Mouse (Mus musculus) thymus, adult 18-20 months (tissue): Measurements from ENCODE around the gene Trpc3.

Experiments used
- DNase-seq, 2 experiments: peaks; one replicate each; pipeline ENCODE4 v3.0.0; 2022; ENCODE audit warnings: mixed read lengths in 2 of 2

Trpc3 gene

DNA sequence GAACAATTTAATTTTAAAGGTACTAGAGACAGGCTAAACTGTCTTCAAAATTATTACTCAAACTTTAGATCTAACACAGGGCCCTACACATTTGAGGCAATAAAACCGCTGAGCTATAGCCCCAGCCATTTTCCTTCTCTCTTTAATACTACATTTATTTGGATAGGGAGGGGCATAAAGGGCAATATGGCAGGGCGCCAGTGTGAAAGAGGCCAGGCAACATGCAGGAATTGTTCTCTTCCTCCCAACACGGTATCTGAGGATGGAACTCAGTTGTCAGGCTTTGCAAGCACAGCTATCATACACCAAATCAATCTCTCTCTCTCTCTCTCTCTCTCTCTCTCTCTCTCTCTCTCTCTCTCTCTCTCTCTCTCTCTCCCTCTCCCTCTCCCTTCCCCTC lies 91.2 kb downstream of the Trpc3 start:
- no peak for DNase-seq

DNA sequence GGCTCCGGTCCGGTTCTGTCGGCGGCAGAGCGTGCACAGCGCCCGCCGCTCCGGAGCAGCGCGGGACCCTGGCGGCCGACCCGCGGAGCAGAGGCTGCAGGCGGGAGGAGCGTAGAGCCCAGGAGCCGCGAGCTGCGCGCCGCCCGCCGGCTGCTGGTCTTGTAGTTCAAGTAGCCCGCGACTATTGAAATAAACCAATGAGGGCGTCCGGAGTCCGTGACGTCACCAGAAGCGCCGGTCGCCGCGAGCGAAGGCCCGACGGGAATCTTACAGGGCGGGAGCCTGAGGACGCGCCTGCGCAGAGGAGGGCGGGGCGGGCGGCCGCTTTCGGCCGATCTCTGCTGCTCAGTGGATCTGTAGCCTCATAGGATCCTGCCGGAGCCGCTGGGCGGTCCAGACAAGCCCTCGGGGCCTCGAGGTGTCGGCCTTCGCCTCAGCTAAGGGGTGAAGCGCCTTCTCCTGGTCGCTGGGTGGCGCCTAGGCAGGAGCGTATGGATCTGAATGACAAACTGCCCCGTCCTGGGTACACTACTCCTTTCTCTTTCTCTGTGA lies 118.1 kb downstream of the Trpc3 start, which contains the start of gene Ccna2:
TSS of gene Ccna2 (minus strand) at position 324 of the 552 bp plus-strand sequence.
- peak; percentile 97 to 98 for DNase-seq

DNA sequence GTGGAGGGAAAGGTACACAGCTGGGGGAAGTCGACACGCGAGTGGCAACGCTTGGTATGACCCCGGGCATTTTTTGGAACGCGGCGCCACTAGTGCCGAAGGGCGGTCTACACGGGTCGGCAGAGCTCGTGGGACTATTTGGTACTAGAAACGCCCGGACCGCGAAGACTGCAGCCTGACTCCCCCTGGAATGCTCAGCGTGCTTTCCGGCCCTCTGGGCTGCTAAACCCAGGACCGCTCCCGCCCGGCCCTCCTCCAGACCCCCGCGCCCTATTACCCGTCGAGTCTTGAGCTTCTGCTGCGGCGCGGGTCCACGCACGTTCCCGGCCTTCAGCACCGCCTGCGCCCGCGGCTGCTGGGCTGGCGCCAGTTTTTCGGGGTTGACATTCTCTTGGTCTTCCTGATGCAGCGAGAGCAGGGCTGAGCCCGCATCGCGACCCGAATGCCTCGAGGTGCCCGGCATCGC lies 118.6 kb downstream of the Trpc3 start:
- no peak for DNase-seq
